Mouse (Mus musculus): ENCODE measurements around the gene Lrrc51. TPM values are rescaled to one million over a fixed set of nuclear protein-coding genes. Genes with fewer than 3 reads are reported as not detected.

Lrrc51 gene
- total and polyA plus RNA-seq, 3 experiments, result 13.6 to 30.8 TPM; not detected in 1

DNA sequence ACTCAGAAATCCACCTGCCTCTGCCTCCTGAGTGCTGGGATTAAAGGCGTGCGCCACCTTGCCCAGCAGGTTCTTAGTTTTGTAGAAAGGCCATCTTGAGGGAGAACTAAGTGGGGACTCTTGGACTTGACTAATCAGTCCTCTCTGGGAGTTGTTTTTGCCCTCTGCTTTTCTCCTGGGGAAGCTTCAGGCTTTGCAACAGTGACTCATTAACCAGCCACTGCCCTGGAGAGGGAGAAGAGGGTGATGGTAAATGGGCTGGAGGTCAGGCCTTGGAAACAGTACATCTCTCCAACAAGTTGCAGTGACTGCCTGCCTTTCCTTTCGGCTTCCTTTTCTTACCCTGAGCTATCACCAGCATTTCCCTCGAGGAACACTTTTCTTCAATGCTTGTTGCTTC is 30.9 kb upstream of the Lrrc51 start:
- peaks cover 12 to 14% of the 10 kb centered on the region in 2 experiments; a peak in 3 of 4 replicates for H3K4me1 ChIP-seq (ENCODE audit: control insufficient read depth in 1 of 2, insufficient read depth in 2 of 2, low read length in 2 of 2)

DNA sequence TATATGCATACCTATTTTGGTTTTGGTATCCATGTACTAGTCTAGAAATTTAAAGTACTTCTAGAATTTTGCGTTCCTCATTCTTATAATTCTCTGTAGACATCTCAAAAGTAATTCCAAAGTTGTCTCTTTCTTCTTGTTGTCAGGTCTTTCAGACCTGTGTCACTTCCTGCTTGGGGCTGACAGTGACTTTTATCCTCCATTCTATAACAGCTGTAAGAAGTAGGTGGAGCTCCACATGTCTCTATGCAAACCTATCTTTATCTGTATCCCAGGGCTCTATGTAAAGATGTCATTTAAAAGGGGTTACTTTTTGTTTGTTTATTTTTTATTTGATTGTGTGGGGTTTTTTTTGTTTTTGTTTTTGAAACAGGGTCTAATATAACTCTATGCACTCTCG is 29.9 kb upstream of the Lrrc51 start:
- DNase-seq (ENCODE audit: low read depth, low spot score), result peak; percentile 67
- Histone ChIP-seq H3K4me3 (ENCODE audit: control insufficient read depth in 1 of 2, insufficient read depth in 1 of 2, low read depth in 2 of 2, low read length in 2 of 2) (no peak overlapping the region), H3K9ac (ENCODE audit: control insufficient read depth, low read depth, low read length, poor library complexity, severe bottlenecking) (no peak overlapping the region), H3K27me3 (ENCODE audit: control insufficient read depth in 1 of 2, insufficient read depth in 2 of 2, low read length in 2 of 2) (no peaks in the 10 kb centered on the region), H3K36me3 (ENCODE audit: control insufficient read depth in 1 of 2, insufficient read depth in 2 of 2, low read length in 2 of 2) (peaks cover 0 to 34% of the 10 kb centered on the region in 2 experiments; a peak in 2 of 4 replicates), H3K79me2 (ENCODE audit: control insufficient read depth, insufficient read depth, low read length, poor library complexity) (peaks cover 17% of the 10 kb centered on the region), H3K27ac (ENCODE audit: control insufficient read depth, low read depth, low read length) (no peak overlapping the region), H3K4me1 (ENCODE audit: control insufficient read depth in 1 of 2, insufficient read depth in 2 of 2, low read length in 2 of 2) (peaks cover 6 to 14% of the 10 kb centered on the region in 2 experiments; a peak in 3 of 4 replicates), H3K9me3 (replicated peaks; ENCODE audit: insufficient read depth, low read length) (no peaks in the 10 kb centered on the region)
- TF ChIP-seq MXI1 (IDR thresholded peaks at IDR 0.05; ENCODE audit: low read depth, low read length), result peak; percentile 73; the same call in 1 of the 2 replicates
- peak; percentile 87 for TF ChIP-seq SIN3A (IDR thresholded peaks at IDR 0.05; ENCODE audit: low read length)
- TF ChIP-seq ELF1 (IDR thresholded peaks at IDR 0.05; ENCODE audit: low read depth, low read length), result peak; percentile 59
- TF ChIP-seq MYC (IDR thresholded peaks at IDR 0.05; ENCODE audit: low read depth, low read length), result 0 out of 2 replicates have a peak, but pooled peaks have one; percentile 33
- TF ChIP-seq ETS1 (IDR thresholded peaks at IDR 0.05; ENCODE audit: low read depth, low read length), result peak; percentile 92
- TF ChIP-seq CHD2 (IDR thresholded peaks at IDR 0.05; ENCODE audit: low read length), result no peak

More for the DNA sequence above, 30.9 kb upstream of the Lrrc51 start:
- H3K4me3 ChIP-seq (ENCODE audit: control insufficient read depth in 1 of 2, insufficient read depth in 1 of 2, low read depth in 2 of 2, low read length in 2 of 2), result no peak overlapping the region
- H3K36me3 ChIP-seq (ENCODE audit: control insufficient read depth in 1 of 2, insufficient read depth in 2 of 2, low read length in 2 of 2), result peaks cover 0 to 33% of the 10 kb centered on the region in 2 experiments; a peak in 2 of 4 replicates
- no peak for DNase-seq (ENCODE audit: low read depth, low spot score)
- peaks cover 20% of the 10 kb centered on the region for H3K79me2 ChIP-seq (ENCODE audit: control insufficient read depth, insufficient read depth, low read length, poor library complexity)
- TF ChIP-seq MEF2A (IDR thresholded peaks at IDR 0.05; ENCODE audit: extremely low read depth, insufficient replicate concordance, low read depth, low read length, poor library complexity, severe bottlenecking) (no peak), MAX (IDR thresholded peaks at IDR 0.05; ENCODE audit: low read length) (no peak)
- no peak overlapping the region for H3K9ac ChIP-seq (ENCODE audit: control insufficient read depth, low read depth, low read length, poor library complexity, severe bottlenecking)
- H3K9me3 ChIP-seq (replicated peaks; ENCODE audit: insufficient read depth, low read length), result no peaks in the 10 kb centered on the region
- H3K27me3 ChIP-seq (ENCODE audit: control insufficient read depth in 1 of 2, insufficient read depth in 2 of 2, low read length in 2 of 2), result no peaks in the 10 kb centered on the region
- no peak overlapping the region for H3K27ac ChIP-seq (ENCODE audit: control insufficient read depth, low read depth, low read length)

DNA sequence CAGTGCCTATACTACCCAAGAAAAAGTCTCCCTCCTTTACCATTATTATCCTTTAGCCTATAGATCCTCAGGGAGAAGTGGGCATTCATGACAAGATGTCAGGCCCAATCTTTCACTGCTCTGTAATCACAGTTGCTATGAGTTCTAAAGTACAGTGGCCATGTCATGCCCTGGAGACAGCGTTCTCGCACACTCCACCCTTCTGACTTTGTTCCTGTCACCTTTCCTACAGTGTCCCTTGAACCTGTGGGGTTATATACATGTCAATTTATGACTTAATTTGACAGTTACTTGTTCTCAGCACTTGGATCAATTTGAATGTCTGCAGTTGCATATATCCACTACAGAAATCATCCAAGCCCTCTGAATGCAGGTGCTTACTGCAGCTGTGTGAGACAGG is 29.1 kb upstream of the Lrrc51 start:
- H3K79me2 ChIP-seq (ENCODE audit: control insufficient read depth, insufficient read depth, low read length, poor library complexity), result peaks cover 18% of the 10 kb centered on the region
- TF ChIP-seq TCF12 (IDR thresholded peaks at IDR 0.05; ENCODE audit: low read depth, low read length) (no peak), MXI1 (IDR thresholded peaks at IDR 0.05; ENCODE audit: low read depth, low read length) (no peak), ZC3H11A (IDR thresholded peaks at IDR 0.05; ENCODE audit: low read depth, low read length) (no peak), MEF2A (IDR thresholded peaks at IDR 0.05; ENCODE audit: extremely low read depth, insufficient replicate concordance, low read depth, low read length, poor library complexity, severe bottlenecking) (no peak), ZKSCAN1 (IDR thresholded peaks at IDR 0.05; ENCODE audit: low read depth, low read length) (no peak), RAD21 (IDR thresholded peaks at IDR 0.05; ENCODE audit: low read depth, low read length) (no peak), TAL1 (IDR thresholded peaks at IDR 0.05; ENCODE audit: low read length) (no peak), KAT2A (conservative IDR thresholded peaks at IDR 0.05; ENCODE audit: low read depth, low read length) (no peak), POLR2A (IDR thresholded peaks at IDR 0.05; ENCODE audit: control insufficient read depth in 1 of 2, insufficient read depth in 1 of 2, low read depth in 1 of 2, low read length in 2 of 2, poor library complexity in 1 of 2) (no peak), USF1 (IDR thresholded peaks at IDR 0.05; ENCODE audit: low read depth, low read length) (no peak), TBP (IDR thresholded peaks at IDR 0.05; ENCODE audit: low read depth, low read length) (no peak)
- H3K36me3 ChIP-seq (ENCODE audit: control insufficient read depth in 1 of 2, insufficient read depth in 2 of 2, low read length in 2 of 2), result peaks cover 0 to 34% of the 10 kb centered on the region in 2 experiments; a peak in 2 of 4 replicates
- H3K4me1 ChIP-seq (ENCODE audit: control insufficient read depth in 1 of 2, insufficient read depth in 2 of 2, low read length in 2 of 2), result peaks cover 6 to 14% of the 10 kb centered on the region in 2 experiments; a peak in 3 of 4 replicates
- H3K9ac ChIP-seq (ENCODE audit: control insufficient read depth, low read depth, low read length, poor library complexity, severe bottlenecking), result no peak overlapping the region
- H3K9me3 ChIP-seq (replicated peaks; ENCODE audit: insufficient read depth, low read length), result no peaks in the 10 kb centered on the region
- H3K27me3 ChIP-seq (ENCODE audit: control insufficient read depth in 1 of 2, insufficient read depth in 2 of 2, low read length in 2 of 2), result no peaks in the 10 kb centered on the region
- H3K4me3 ChIP-seq (ENCODE audit: control insufficient read depth in 1 of 2, insufficient read depth in 1 of 2, low read depth in 2 of 2, low read length in 2 of 2), result no peak overlapping the region
- no peak for DNase-seq (ENCODE audit: low read depth, low spot score)
- H3K27ac ChIP-seq (ENCODE audit: control insufficient read depth, low read depth, low read length), result no peak overlapping the region
